Mouse (Mus musculus): Measurements from ENCODE around the gene Ltbp3.
"Not testable (repeated sequence)": the region's sequence is repeated elsewhere in the genome, so short reads cannot be mapped to it uniquely, and the experiment has no call there.

DNA sequence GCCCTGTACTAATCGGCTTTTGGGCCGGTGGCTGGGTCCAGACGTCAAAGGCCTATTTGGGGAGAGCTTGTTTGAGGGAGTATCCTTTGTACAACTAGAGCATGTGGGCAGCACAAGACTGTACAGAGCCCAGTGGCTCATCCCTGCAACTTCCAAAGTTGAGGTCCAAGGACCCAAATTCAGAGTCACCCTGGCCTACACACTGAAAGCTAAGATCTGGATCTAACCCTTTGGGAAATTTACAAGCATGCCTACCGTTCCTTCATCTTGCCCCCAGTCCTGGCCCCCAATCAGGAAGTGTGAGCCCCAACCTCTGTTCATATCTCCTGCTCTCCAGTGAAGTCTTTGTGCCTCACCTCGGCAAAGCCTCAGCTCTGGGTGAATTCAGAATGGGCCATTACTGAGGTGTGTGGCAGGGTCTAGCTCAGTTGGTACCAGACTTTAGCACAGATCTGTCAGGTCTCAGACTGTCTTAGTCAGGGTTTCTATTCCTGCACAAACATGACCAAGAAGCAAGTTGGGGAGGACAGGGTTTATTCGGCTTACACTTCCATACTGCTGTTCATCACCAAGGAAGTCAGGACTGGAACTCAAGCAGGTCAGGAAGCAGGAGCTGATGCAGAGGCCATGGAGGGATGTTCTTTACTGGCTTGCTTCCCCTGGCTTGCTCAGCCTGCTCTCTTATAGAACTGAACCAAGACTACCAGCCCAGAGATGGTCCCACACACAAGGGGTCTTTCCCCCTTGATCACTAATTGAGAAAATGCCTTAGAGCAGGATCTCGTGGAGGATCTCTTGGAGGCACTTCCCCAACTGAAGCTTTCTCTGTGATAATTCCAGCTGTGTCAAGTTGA lies 53.4 kb downstream of the Ltbp3 start:
- not testable (repeated sequence) for TF ChIP-seq EP300 (optimal IDR thresholded peaks at IDR 0.05); CTCF (IDR thresholded peaks at IDR 0.05; ENCODE audit: low read depth)
